Mouse (Mus musculus) bone marrow, adult 2 months (tissue): ENCODE results near the gene Rpl26. TPM values are rescaled to one million over a fixed set of nuclear protein-coding genes. Genes with fewer than 3 reads are reported as not detected.

Experiments used
- H3K27ac ChIP-seq: fragments of 200-500 bp; 2 replicates; pipeline ENCODE4 v1.5.1; 2012; ENCODE audit warnings: low read depth, mild to moderate bottlenecking, control low read depth, inconsistent platforms, low read length; ENCODE audit not compliant: control insufficient read depth, poor library complexity, insufficient read depth
- H3K4me1 ChIP-seq: fragments of 200-500 bp; 2 replicates; pipeline ENCODE4 v1.6.1; 2011; ENCODE audit warnings: low read length; ENCODE audit not compliant: control insufficient read depth, insufficient read depth
- H3K4me3 ChIP-seq: fragments of 200-500 bp; replicated peaks from 2 replicates; pipeline ENCODE3; 2011; ENCODE audit warnings: mild to moderate bottlenecking, low read depth, low read length, control low read depth; ENCODE audit not compliant: control insufficient read depth
- CTCF ChIP-seq: fragments of 200-500 bp; IDR thresholded peaks from 2 replicates; pipeline ENCODE4 v1.5.1; 2011; ENCODE audit warnings: low read length, control low read depth; ENCODE audit not compliant: control insufficient read depth, insufficient read depth
- POLR2A ChIP-seq: fragments of 200-500 bp; IDR thresholded peaks from 2 replicates; pipeline ENCODE4 v1.6.1; 2011; ENCODE audit warnings: low read depth, mild to moderate bottlenecking, control low read depth, low read length, borderline replicate concordance; ENCODE audit not compliant: control insufficient read depth
- WGBS: fragments of 180-500 bp; shearing (Covaris S2); methylation state at CpG from one replicate; pipeline ENCODE4 v1.1.7; 2018; 5-methylcytosine and 5-hydroxymethylcytosine counted together
- polyA plus RNA-seq: library from polyadenylated mRNA; stranded (reverse); fragments of >200 nt; gene quantifications from 2 replicates; pipeline ENCODE4 v1.2.4, GENCODE M21; 2011; ENCODE audit warnings: low replicate concordance; ENCODE audit not compliant: missing spikeins, insufficient read depth, insufficient read length

Rpl26 gene
- polyA plus RNA-seq, 1 experiment = 3,389 TPM

GRCm38 (mm10) chr11:68893911-68894464 is 7.4 kb upstream of the Rpl26 start:
- TF ChIP-seq POLR2A (no peak), CTCF (no peak)
- H3K27ac ChIP-seq = no peak overlapping the region
- WGBS = 75% methylated on average over 12 of the region's 12 CpGs
- H3K4me1 ChIP-seq = no peaks in the 10 kb centered on the region
- H3K4me3 ChIP-seq = no peak overlapping the region

GRCm38 (mm10) chr11:68896247-68896646 is 5.1 kb upstream of the Rpl26 start:
- Histone ChIP-seq H3K27ac (no peak overlapping the region), H3K4me1 (no peaks in the 10 kb centered on the region; the same call in none of the 2 replicates), H3K4me3 (no peak overlapping the region)
- TF ChIP-seq POLR2A = no peak
- 67% methylated on average over 5 of the region's 5 CpGs for WGBS

GRCm38 (mm10) chr11:68897120-68897519 is 4.3 kb upstream of the Rpl26 start:
- Histone ChIP-seq H3K27ac (no peak overlapping the region), H3K4me3 (no peak overlapping the region), H3K4me1 (no peaks in the 10 kb centered on the region; the same call in none of the 2 replicates)
- WGBS = 60% methylated on average over 4 of the region's 4 CpGs
- TF ChIP-seq POLR2A = no peak
- peak; percentile 72 for TF ChIP-seq CTCF

GRCm38 (mm10) chr11:68897838-68898237 is 3.5 kb upstream of the Rpl26 start:
- no peak for TF ChIP-seq CTCF
- no peak for TF ChIP-seq POLR2A
- H3K27ac ChIP-seq = no peak overlapping the region
- no peaks in the 10 kb centered on the region; the same call in none of the 2 replicates for H3K4me1 ChIP-seq
- 50% methylated on average over 6 of the region's 6 CpGs for WGBS
- H3K4me3 ChIP-seq = no peak overlapping the region

GRCm38 (mm10) chr11:68898790-68899189 is 2.6 kb upstream of the Rpl26 start:
- Histone ChIP-seq H3K4me3 (no peak overlapping the region), H3K4me1 (no peaks in the 10 kb centered on the region; the same call in none of the 2 replicates), H3K27ac (no peak overlapping the region)
- 61% methylated on average over 6 of the region's 6 CpGs for WGBS
- TF ChIP-seq POLR2A (no peak), CTCF (no peak)

GRCm38 (mm10) chr11:68899815-68900214 is 1.6 kb upstream of the Rpl26 start:
- Histone ChIP-seq H3K27ac (no peak overlapping the region), H3K4me3 (no peak overlapping the region), H3K4me1 (no peaks in the 10 kb centered on the region; the same call in none of the 2 replicates)
- WGBS = 62% methylated on average over 8 of the region's 8 CpGs
- TF ChIP-seq POLR2A (no peak), CTCF (no peak)

GRCm38 (mm10) chr11:68900519-68901350 is 648 bp upstream of the Rpl26 start:
- 34% methylated on average over 31 of the region's 31 CpGs for WGBS
- peak overlapping the region; percentile 5; the same call in 1 of the 2 replicates for H3K27ac ChIP-seq
- no peak for TF ChIP-seq POLR2A
- TF ChIP-seq CTCF = no peak
- H3K4me1 ChIP-seq = no peaks in the 10 kb centered on the region; the same call in none of the 2 replicates
- H3K4me3 ChIP-seq = peak overlapping the region; percentile 38

GRCm38 (mm10) chr11:68902047-68902364 is 623 bp downstream of the Rpl26 start:
- Histone ChIP-seq H3K27ac (no peak overlapping the region; the same call in 1 of the 2 replicates), H3K4me3 (peak overlapping the region; percentile 77), H3K4me1 (no peaks in the 10 kb centered on the region; the same call in none of the 2 replicates)
- TF ChIP-seq CTCF = no peak
- no peak for TF ChIP-seq POLR2A
- WGBS = under 1% methylated on average over 10 of the region's 10 CpGs
